Mouse (Mus musculus): ENCODE measurements around the gene Smarcc2. TPM values are rescaled to one million over a fixed set of nuclear protein-coding genes. Genes with fewer than 3 reads are reported as not detected.

The Smarcc2 gene
- total RNA-seq, 1 experiment from 2014 or later = 125 TPM

- DNase-seq = no peak
Measured at GRCm38 (mm10) chr10:128516677-128517076, 57.6 kb downstream of the Smarcc2 start.

GRCm38 (mm10) chr10:128518833-128519232, 59.8 kb downstream of the Smarcc2 start:
- DNase-seq = peak; percentile 47

- DNase-seq = no peak
Measured at GRCm38 (mm10) chr10:128520591-128520990, 61.5 kb downstream of the Smarcc2 start.

GRCm38 (mm10) chr10:128522351-128522750, 63.3 kb downstream of the Smarcc2 start:
- no peak for DNase-seq

GRCm38 (mm10) chr10:128524111-128524731, 65.2 kb downstream of the Smarcc2 start:
- DNase-seq = no peak

GRCm38 (mm10) chr10:128524732-128525662, 65.9 kb downstream of the Smarcc2 start:
- peak; percentile 52 for DNase-seq

- DNase-seq = peak; percentile 93
Measured at GRCm38 (mm10) chr10:128525671-128526308, 66.7 kb downstream of the Smarcc2 start, which contains the start of gene Esyt1. Gene Esyt1, minus strand, starts transcription at chr10:128525871.

GRCm38 (mm10) chr10:128526366-128527356, 67.6 kb downstream of the Smarcc2 start:
- DNase-seq = no peak

GRCm38 (mm10) chr10:128535206-128535605, 76.2 kb downstream of the Smarcc2 start:
- no peak for DNase-seq

GRCm38 (mm10) chr10:128535624-128536265, 76.7 kb downstream of the Smarcc2 start:
- no peak for DNase-seq

GRCm38 (mm10) chr10:128536266-128536940, 77.4 kb downstream of the Smarcc2 start:
- DNase-seq = peak; percentile 80

- no peak for DNase-seq
Measured at GRCm38 (mm10) chr10:128538340-128538870, 79.4 kb downstream of the Smarcc2 start.

Small RNA genes lying within 50 kb of the gene (microRNA-seq; reads per million reads assigned to microRNA genes)
- gene Mir6916 (0.34 to 0.36 reads per million in 2 experiments), gene Mir8105 (0 to 0.34 reads per million in 2 experiments)

Other genes with a start within 250 kb of the Smarcc2 start
- 15.3 and 18.0 TPM in 2 replicates for gene Spryd4, start 247.4 kb upstream of the Smarcc2 start, total RNA-seq (2021)
- gene Mip, start 233.4 kb upstream of the Smarcc2 start, total RNA-seq (2021) = not detected in 2 replicates
- 14.1 and 20.7 TPM in 2 replicates for gene Timeless, start 227.2 kb upstream of the Smarcc2 start, total RNA-seq (2021)
- 0.30 and 2.8 TPM in 2 replicates for gene Apon, start 205.2 kb upstream of the Smarcc2 start, total RNA-seq (2021)
- 9.7 and 10.0 TPM in 2 replicates for gene Apof, start 190.6 kb upstream of the Smarcc2 start, total RNA-seq (2021)
- gene Stat2, start 188.7 kb upstream of the Smarcc2 start, total RNA-seq (2021) = 37.2 and 52.6 TPM in 2 replicates
- gene Il23a, start 160.5 kb upstream of the Smarcc2 start, total RNA-seq (2021) = not detected in 2 replicates
- 28.9 and 32.7 TPM in 2 replicates for gene Pan2, start 155.9 kb upstream of the Smarcc2 start, total RNA-seq (2021)
- gene Cnpy2, start 136.8 kb upstream of the Smarcc2 start, total RNA-seq (2021) = 164 and 206 TPM in 2 replicates
- gene Cs, start 121.5 kb upstream of the Smarcc2 start, total RNA-seq (2021) = 287 and 317 TPM in 2 replicates
- 74.4 and 80.2 TPM in 2 replicates for gene Coq10a, start 90.3 kb upstream of the Smarcc2 start, total RNA-seq (2021)
- gene Ankrd52, start 82.1 kb upstream of the Smarcc2 start, total RNA-seq (2021) = 72.3 and 75.1 TPM in 2 replicates
- not detected in 2 replicates for gene Slc39a5, start 58.0 kb upstream of the Smarcc2 start, total RNA-seq (2021)
- gene Nabp2, start 47.8 kb upstream of the Smarcc2 start, total RNA-seq (2021) = 74.6 and 75.0 TPM in 2 replicates
- 35.9 and 44.4 TPM in 2 replicates for gene Rnf41, start 47.6 kb upstream of the Smarcc2 start, total RNA-seq (2021)
- 791 and 820 TPM in 2 replicates for gene Myl6, start 34.9 kb downstream of the Smarcc2 start, total RNA-seq (2021)
- gene Myl6b, start 39.4 kb downstream of the Smarcc2 start, total RNA-seq (2021) = 5.0 and 6.9 TPM in 2 replicates
- gene Esyt1, start 66.6 kb downstream of the Smarcc2 start, total RNA-seq (2021) = 18.1 and 22.9 TPM in 2 replicates
- 9.1 and 13.6 TPM in 2 replicates for gene Zc3h10, start 88.5 kb downstream of the Smarcc2 start, total RNA-seq (2021)
- gene Rpl41, start 90.1 kb downstream of the Smarcc2 start, total RNA-seq (2021) = 2,617 and 2,671 TPM in 2 replicates
- 83.8 and 97.6 TPM in 2 replicates for gene Pa2g4, start 106.7 kb downstream of the Smarcc2 start, total RNA-seq (2021)
- gene Erbb3, start 130.4 kb downstream of the Smarcc2 start, total RNA-seq (2021) = 2.8 and 3.8 TPM in 2 replicates
- 688 and 827 TPM in 2 replicates for gene Rps26, start 167.5 kb downstream of the Smarcc2 start, total RNA-seq (2021)
- 1.5 and 2.0 TPM in 2 replicates for gene Ikzf4, start 186.7 kb downstream of the Smarcc2 start, total RNA-seq (2021)
- 18.8 and 21.1 TPM in 2 replicates for gene Suox, start 214.8 kb downstream of the Smarcc2 start, total RNA-seq (2021)
- 106 and 124 TPM in 2 replicates for gene Rab5b, start 237.0 kb downstream of the Smarcc2 start, total RNA-seq (2021)
- gene Pmel, start 244.9 kb downstream of the Smarcc2 start, total RNA-seq (2021) = 1.5 and 2.2 TPM in 2 replicates
- gene Cdk2, start 245.8 kb downstream of the Smarcc2 start, total RNA-seq (2021) = 27.4 and 29.0 TPM in 2 replicates

Measured in adrenal gland, postnatal 25 days (tissue).